ENCODE assay signal across 9 mouse cellular contexts in genomic region chr8:54528571-54528970, GRCm38 (mm10). TPM values are rescaled to one million over a fixed set of nuclear protein-coding genes. Genes with fewer than 3 reads are reported as not detected.
DNase-seq lines count a peak whose midpoint lies in the region; ATAC-seq and TF ChIP-seq lines count a peak whose summit lies in the region.
"Had no signal": no experiment of that assay in that cellular context is flagged by ENCODE, and none has a peak within 500 bp of the region (broad histone marks: within the 10 kb centered on the region; RNA-seq: fewer than 3 reads in every experiment).

No protein-coding gene starts in this region.

- H3K27me3 ChIP-seq in liver, adult 2 months (ENCODE audit: control insufficient read depth, insufficient read depth, low read length): no peaks in the 10 kb centered on the region
- no peaks in the 10 kb centered on the region for H3K27me3 ChIP-seq in embryonic facial prominence, embryonic 15.5 days
- H3K27me3 ChIP-seq in neural tube, embryonic 12.5 days (replicated peaks): no peaks in the 10 kb centered on the region
- no peaks in the 10 kb centered on the region for H3K27me3 ChIP-seq in kidney, adult 2 months (replicated peaks; ENCODE audit: control insufficient read depth, insufficient read depth, low read length)

- ATAC-seq in embryonic facial prominence, embryonic 15.5 days (ENCODE audit: insufficient number of reproducible peaks, low FRiP score, low TSS enrichment, low read depth): no peak
- ATAC-seq in neural tube, embryonic 12.5 days (ENCODE audit: low FRiP score, low read depth): no peak
- ATAC-seq in CD4-positive, CD25-positive, alpha-beta regulatory T cell, adult 4 months: no peak

- no peak overlapping the region for H3K27ac ChIP-seq in liver, adult 2 months (replicated peaks; ENCODE audit: insufficient read depth, low read depth, low read length)
- H3K27ac ChIP-seq in embryonic facial prominence, embryonic 15.5 days (replicated peaks): 0 out of 2 replicates have a peak overlapping the region, but pooled peaks have one; percentile 86
- no peak overlapping the region for H3K27ac ChIP-seq in neural tube, embryonic 12.5 days
- H3K27ac ChIP-seq in kidney, adult 2 months (ENCODE audit: insufficient read depth, low read depth, low read length): no peak overlapping the region

- H3K9ac ChIP-seq in liver, adult 2 months (ENCODE audit: low read depth, low read length): no peak overlapping the region
- peak overlapping the region; percentile 15; the same call in 1 of the 2 replicates for H3K9ac ChIP-seq in embryonic facial prominence, embryonic 15.5 days
- H3K9ac ChIP-seq in neural tube, embryonic 12.5 days: peak overlapping the region; percentile 87

- DNase-seq in liver, adult 2 months (ENCODE audit: extremely low read depth, low read depth, low spot score): peak; percentile 9
- DNase-seq in liver: no peak
- peak; percentile 6 for DNase-seq in large intestine, adult 2 months (ENCODE audit: low read depth, low spot score)
- no peak for DNase-seq in urinary bladder, postnatal 14 days (ENCODE audit: low spot score)
- DNase-seq in kidney, adult 2 months: no peak
- DNase-seq: gastrocnemius, postnatal 25 days had no signal

- H3K4me1 ChIP-seq in liver, adult 2 months (ENCODE audit: control insufficient read depth, insufficient read depth, low read length): peaks cover 4% of the 10 kb centered on the region; the same call in 1 of the 2 replicates
- H3K4me1 ChIP-seq in embryonic facial prominence, embryonic 15.5 days: peaks cover 17% of the 10 kb centered on the region; the same call in 1 of the 2 replicates
- peaks cover 11% of the 10 kb centered on the region for H3K4me1 ChIP-seq in neural tube, embryonic 12.5 days
- H3K4me1 ChIP-seq in kidney, adult 2 months (ENCODE audit: control insufficient read depth, insufficient read depth, low read length): peaks cover 3% of the 10 kb centered on the region; the same call in 1 of the 2 replicates

- 26% methylated on average over 7 of the region's 7 CpGs for WGBS in liver, adult 2 months
- 29% methylated on average over 7 of the region's 7 CpGs for WGBS in embryonic facial prominence, embryonic 15.5 days
- 10% methylated on average over 7 of the region's 7 CpGs for WGBS in large intestine, adult 2 months
- WGBS in neural tube, embryonic 12.5 days: 73% methylated on average over 7 of the region's 7 CpGs
- WGBS in kidney, adult 2 months: 41% methylated on average over 7 of the region's 7 CpGs

- peaks cover 12% of the 10 kb centered on the region; the same call in 1 of the 2 replicates for H3K79me2 ChIP-seq in liver, adult 2 months (ENCODE audit: control insufficient read depth, insufficient read depth, low read length)

- H3K4me3 ChIP-seq in liver, adult 2 months (ENCODE audit: insufficient read depth, low read depth, low read length): no peak overlapping the region; the same call in 1 of the 2 replicates
- peak overlapping the region; percentile 88 for H3K4me3 ChIP-seq in embryonic facial prominence, embryonic 15.5 days (replicated peaks)
- H3K4me3 ChIP-seq in neural tube, embryonic 12.5 days: peak overlapping the region; percentile 85
- H3K4me3 ChIP-seq in kidney, adult 2 months (ENCODE audit: insufficient read depth, low read depth, low read length): no peak overlapping the region

- peak overlapping the region; percentile 56 for H3K4me2 ChIP-seq in embryonic facial prominence, embryonic 15.5 days (replicated peaks)
- peak overlapping the region; percentile 64 for H3K4me2 ChIP-seq in neural tube, embryonic 12.5 days (replicated peaks)

- no peak for TF ChIP-seq POLR2A in liver, adult 2 months (IDR thresholded peaks at IDR 0.05; ENCODE audit: extremely low read depth, insufficient read depth, low read length)
- no peak for TF ChIP-seq POLR2A in kidney, adult 2 months (IDR thresholded peaks at IDR 0.05; ENCODE audit: low read depth, low read length)

- peaks cover 6% of the 10 kb centered on the region for H3K36me3 ChIP-seq in liver, adult 2 months (ENCODE audit: control insufficient read depth, insufficient read depth, low read length)
- H3K36me3 ChIP-seq in embryonic facial prominence, embryonic 15.5 days: peaks cover 11% of the 10 kb centered on the region; the same call in 1 of the 2 replicates
- H3K36me3 ChIP-seq in neural tube, embryonic 12.5 days: no peaks in the 10 kb centered on the region
- H3K36me3 ChIP-seq in kidney, adult 2 months (ENCODE audit: control insufficient read depth, insufficient read depth, low read length): no peaks in the 10 kb centered on the region; the same call in 1 of the 2 replicates

- no peaks in the 10 kb centered on the region for H3K9me3 ChIP-seq in embryonic facial prominence, embryonic 15.5 days (replicated peaks)
- H3K9me3 ChIP-seq in neural tube, embryonic 12.5 days: no peaks in the 10 kb centered on the region

- no peak for TF ChIP-seq CTCF in liver, adult 2 months (IDR thresholded peaks at IDR 0.05; ENCODE audit: low read depth, low read length)
- TF ChIP-seq CTCF in kidney, adult 2 months (conservative IDR thresholded peaks at IDR 0.05; ENCODE audit: insufficient read depth, insufficient read length, low read depth, low read length): no peak

RNA-seq across cellular contexts. Expression of gene Asb5, which starts 0.8 kb away (rescaled TPM):
- total RNA-seq in liver, adult 2 months (2014; rRNA removed): 0.09 and 0.40 TPM in 2 replicates
- 0.38 and 0.83 TPM in 2 replicates for polyA plus RNA-seq in liver, adult 2 months (2012; rRNA removed)
- 5.7 and 7.1 TPM in 2 replicates for polyA plus RNA-seq in embryonic facial prominence, embryonic 15.5 days (2015; fragmentation: Nextera tagmentation; extraction: Ambion mirVana)
- polyA plus RNA-seq in large intestine, adult 2 months (2012; rRNA removed): 0.32 and 0.80 TPM in 2 replicates
- polyA plus RNA-seq in neural tube, embryonic 12.5 days (2016; fragmentation: Nextera tagmentation; extraction: Ambion mirVana): 7.7 and 8.1 TPM in 2 replicates
- not detected for polyA plus RNA-seq in CD4-positive, CD25-positive, alpha-beta regulatory T cell, adult 4 months (2017; shearing (Covaris generic))
- polyA plus RNA-seq in kidney, adult 2 months (2012; rRNA removed): 1.4 and 2.9 TPM in 2 replicates

RNA-seq across cellular contexts. Expression of gene Spcs3, which starts 1.2 kb away (rescaled TPM):
- total RNA-seq in liver, adult 2 months (2014; rRNA removed): 82.3 and 83.2 TPM in 2 replicates
- polyA plus RNA-seq in liver, adult 2 months (2012; rRNA removed): 13.5 TPM in 2 replicates
- 73.7 and 76.9 TPM in 2 replicates for polyA plus RNA-seq in embryonic facial prominence, embryonic 15.5 days (2015; fragmentation: Nextera tagmentation; extraction: Ambion mirVana)
- 18.6 and 23.7 TPM in 2 replicates for polyA plus RNA-seq in large intestine, adult 2 months (2012; rRNA removed)
- polyA plus RNA-seq in neural tube, embryonic 12.5 days (2016; fragmentation: Nextera tagmentation; extraction: Ambion mirVana): 69.5 and 71.3 TPM in 2 replicates
- polyA plus RNA-seq in CD4-positive, CD25-positive, alpha-beta regulatory T cell, adult 4 months (2017; shearing (Covaris generic)): 100 to 1,000 TPM; 114 to 129 TPM
- 12.8 and 17.9 TPM in 2 replicates for polyA plus RNA-seq in kidney, adult 2 months (2012; rRNA removed)

Comparison
In these comparisons a context has a peak if more than half of its experiments do, and no peak if none do; other contexts are left out.
1. DNase-seq: peak in liver, adult 2 months (single experiment) and large intestine, adult 2 months (single experiment); none in liver (single experiment), urinary bladder, postnatal 14 days (single experiment) and kidney, adult 2 months (single experiment).
2. H3K4me3 ChIP-seq: peak in embryonic facial prominence, embryonic 15.5 days (single experiment) and neural tube, embryonic 12.5 days (single experiment); none in liver, adult 2 months (single experiment) and kidney, adult 2 months (single experiment).